Mouse (Mus musculus): ENCODE data around the gene Cd24a. TPM values are rescaled to one million over a fixed set of nuclear protein-coding genes. Genes with fewer than 3 reads are reported as not detected.

Cd24a gene
- polyA plus RNA-seq, 1 experiment from 2014 or later = 269 TPM

Other genes starting within 250 kb of the Cd24a start
- gene Bend3, start 99.5 kb upstream of the Cd24a start, polyA plus RNA-seq (2016; fragmentation: Nextera tagmentation; extraction: Ambion mirVana) = 7.5 and 7.7 TPM in 2 replicates
- 13.9 and 16.8 TPM in 2 replicates for gene Gm9803, start 54.2 kb upstream of the Cd24a start, polyA plus RNA-seq (2016; fragmentation: Nextera tagmentation; extraction: Ambion mirVana)
- 66.7 and 67.4 TPM in 2 replicates for gene 1700021F05Rik, start 37.3 kb upstream of the Cd24a start, polyA plus RNA-seq (2016; fragmentation: Nextera tagmentation; extraction: Ambion mirVana)